Mouse (Mus musculus) heart, embryonic 14.5 days (tissue): Measurements from ENCODE around the gene Hsd17b6. TPM values are rescaled to one million over a fixed set of nuclear protein-coding genes. Genes with fewer than 3 reads are reported as not detected.

Experiments used
- ATAC-seq: fragments of 200-750 bp; cut with Nextera tagmentation; 2 replicates; pipeline ENCODE4 v1.8.0; 2017; ENCODE audit warnings: low read depth, moderate TSS enrichment; ENCODE audit not compliant: insufficient number of reproducible peaks, insufficient read depth, low FRiP score
- H3K27ac ChIP-seq, 2 experiments: fragments of 200-500 bp in 1 of 2; fragments of 300-500 bp in 1 of 2; sonication (generic) in 1 of 2; replicated peaks in 1 of 2; 2 replicates each; pipeline ENCODE4 v1.5.1; 2012 to 2014; ENCODE audit warnings: low read depth in 2 of 2, low read length in 2 of 2, control low read depth in 1 of 2, mild to moderate bottlenecking in 1 of 2, mixed read lengths in 1 of 2; ENCODE audit not compliant: control insufficient read depth in 1 of 2, insufficient read depth in 1 of 2
- H3K27me3 ChIP-seq: fragments of 300-500 bp; sonication (generic); 2 replicates; pipeline ENCODE4 v1.6.1; 2014; ENCODE audit warnings: mild to moderate bottlenecking, low read length, control low read depth; ENCODE audit not compliant: control insufficient read depth, insufficient read depth
- H3K36me3 ChIP-seq: fragments of 300-500 bp; sonication (generic); 2 replicates; pipeline ENCODE4 v1.6.1; 2014; ENCODE audit warnings: mild to moderate bottlenecking, control low read depth, low read length, mixed read lengths; ENCODE audit not compliant: control insufficient read depth, insufficient read depth
- H3K4me1 ChIP-seq, 2 experiments: fragments of 200-500 bp in 1 of 2; fragments of 300-500 bp in 1 of 2; sonication (generic) in 1 of 2; 2 replicates each; pipeline ENCODE4 v1.6.1; 2012 to 2014; ENCODE audit warnings: low read length in 2 of 2, control low read depth in 1 of 2, mixed read lengths in 1 of 2; ENCODE audit not compliant: control insufficient read depth in 2 of 2, insufficient read depth in 2 of 2
- H3K4me2 ChIP-seq: fragments of 300-500 bp; sonication (generic); 2 replicates; pipeline ENCODE4 v1.6.1; 2014; ENCODE audit warnings: mild to moderate bottlenecking, low read length
- H3K4me3 ChIP-seq, 2 experiments: fragments of 200-500 bp in 1 of 2; fragments of 300-500 bp in 1 of 2; sonication (generic) in 1 of 2; 2 replicates each; pipeline ENCODE4 v1.5.1; 2012 to 2014; ENCODE audit warnings: low read length in 2 of 2, mild to moderate bottlenecking in 2 of 2, control low read depth in 1 of 2, low read depth in 1 of 2, moderate library complexity in 1 of 2; ENCODE audit not compliant: control insufficient read depth in 1 of 2, insufficient read depth in 1 of 2
- H3K9ac ChIP-seq: fragments of 300-500 bp; sonication (generic); 2 replicates; pipeline ENCODE4 v1.6.1; 2014; ENCODE audit warnings: mild to moderate bottlenecking, low read length
- H3K9me3 ChIP-seq: fragments of 300-500 bp; sonication (generic); 2 replicates; pipeline ENCODE4 v1.6.1; 2016; ENCODE audit warnings: low read length, control low read depth; ENCODE audit not compliant: control insufficient read depth
- whole genome bisulfite sequencing: fragments of 180-500 bp; shearing (Covaris S2); extraction: QIAGEN DNeasy Blood & Tissue Kit; methylation state at CpG from one replicate; pipeline ENCODE4 v1.1.7; 2014; 5-methylcytosine and 5-hydroxymethylcytosine counted together
- polyA plus RNA-seq: library from polyadenylated mRNA; unstranded; fragments of >200 nt; fragmentation: Nextera tagmentation; extraction: Ambion mirVana; gene quantifications from 2 replicates; pipeline ENCODE4 v1.2.1, GENCODE M21; 2014

Gene Hsd17b6
- polyA plus RNA-seq, 1 experiment from 2014 or later: not detected

DNA sequence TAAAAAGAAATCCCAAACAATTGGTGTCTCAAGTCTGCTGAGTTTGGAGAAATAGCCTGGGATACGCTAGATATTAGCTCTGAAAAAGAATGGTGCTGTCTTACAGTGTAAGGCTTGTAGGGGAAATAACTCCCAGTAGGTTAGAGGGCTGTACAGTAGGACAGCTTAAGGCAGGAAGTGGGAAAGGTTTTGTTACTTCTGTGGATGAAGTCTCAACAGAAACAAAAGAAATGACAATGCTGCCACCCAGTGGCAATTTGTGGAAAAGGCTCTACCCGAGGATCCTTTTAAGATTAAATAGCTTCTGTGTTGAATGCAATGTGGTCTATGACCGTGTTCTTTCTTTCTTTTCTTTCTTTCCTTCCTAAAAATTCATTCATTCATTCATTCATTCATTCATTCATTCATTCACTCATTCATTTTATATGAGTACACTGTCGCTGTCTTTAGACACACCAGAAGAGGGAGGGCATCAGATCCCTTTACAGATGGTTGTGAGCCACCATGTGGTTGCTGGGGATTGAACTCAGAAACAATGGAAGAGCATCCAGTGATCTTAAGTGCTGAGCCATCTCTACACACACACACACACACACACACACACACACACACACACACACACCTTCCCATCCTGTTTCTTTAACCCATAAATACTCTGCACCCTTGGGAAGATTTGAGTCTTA lies 937 bp upstream of the Hsd17b6 start:
- H3K4me2 ChIP-seq: no peak overlapping the region
- H3K9ac ChIP-seq: no peak overlapping the region
- H3K36me3 ChIP-seq: no peaks in the 10 kb centered on the region
- no peak overlapping the region for H3K4me3 ChIP-seq
- H3K9me3 ChIP-seq: no peaks in the 10 kb centered on the region
- no peak for ATAC-seq
- H3K27me3 ChIP-seq: no peaks in the 10 kb centered on the region
- 3% methylated on average over 4 of the region's 4 CpGs for WGBS
- no peaks in the 10 kb centered on the region for H3K4me1 ChIP-seq
- H3K27ac ChIP-seq: no peak overlapping the region

DNA sequence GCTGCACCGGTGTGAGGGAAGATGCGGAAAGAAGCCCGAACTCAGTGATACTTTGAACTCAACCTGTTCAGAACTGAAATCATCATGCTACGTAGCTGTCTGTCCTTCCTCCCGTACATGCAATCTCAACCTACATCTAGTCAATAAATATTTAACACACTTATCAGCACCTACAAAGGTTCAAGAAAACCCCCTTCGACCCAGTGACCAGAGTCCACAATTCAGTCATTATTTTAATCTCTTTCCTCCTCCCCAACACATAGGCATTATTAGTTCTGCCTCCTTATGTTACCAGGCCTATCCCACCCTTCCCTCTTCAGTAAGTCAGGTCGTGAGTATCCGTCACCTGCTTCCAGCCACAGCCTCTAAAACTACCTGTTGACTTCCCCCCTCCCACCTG lies 1.9 kb downstream of the Hsd17b6 start:
- Histone ChIP-seq H3K9ac (no peak overlapping the region), H3K4me1 (no peaks in the 10 kb centered on the region), H3K27me3 (no peaks in the 10 kb centered on the region), H3K36me3 (no peaks in the 10 kb centered on the region), H3K4me2 (no peak overlapping the region), H3K27ac (no peak overlapping the region), H3K9me3 (no peaks in the 10 kb centered on the region), H3K4me3 (no peak overlapping the region)
- 82% methylated on average over 8 of the region's 8 CpGs for WGBS
- no peak for ATAC-seq

DNA sequence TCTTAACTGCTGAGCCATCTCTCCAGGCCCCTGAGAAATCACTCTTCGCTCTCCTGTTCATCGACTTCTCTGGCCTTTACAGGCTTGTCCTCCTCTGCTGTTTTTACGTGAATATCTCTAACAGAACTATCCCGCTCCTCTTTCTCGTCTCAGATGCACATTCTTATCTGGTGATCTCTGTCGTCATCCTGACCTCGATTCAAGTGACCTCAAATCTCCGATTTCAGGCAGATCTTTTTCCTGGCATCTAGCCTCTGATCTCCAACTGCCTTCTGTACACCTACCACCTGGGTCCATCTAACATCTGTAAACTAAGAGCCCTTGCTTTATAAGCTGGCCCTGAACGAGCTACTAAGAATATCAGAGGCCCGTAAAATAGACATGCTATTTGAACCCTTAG lies 2.5 kb downstream of the Hsd17b6 start:
- no peak for ATAC-seq
- no peaks in the 10 kb centered on the region for H3K36me3 ChIP-seq
- H3K4me2 ChIP-seq: no peak overlapping the region
- H3K9me3 ChIP-seq: no peaks in the 10 kb centered on the region
- 70% methylated on average over 10 of the region's 10 CpGs for WGBS
- no peaks in the 10 kb centered on the region for H3K27me3 ChIP-seq
- H3K9ac ChIP-seq: no peak overlapping the region
- H3K4me3 ChIP-seq: no peak overlapping the region
- no peak overlapping the region for H3K27ac ChIP-seq
- no peaks in the 10 kb centered on the region for H3K4me1 ChIP-seq

- H3K4me2 ChIP-seq: no peak overlapping the region
- H3K27ac ChIP-seq: no peak overlapping the region
- no peak overlapping the region for H3K9ac ChIP-seq
- no peak overlapping the region for H3K4me3 ChIP-seq
- H3K9me3 ChIP-seq: 0 out of 2 replicates have a peak, but pooled peaks cover 1% of the 10 kb centered on the region
- no peak for ATAC-seq
- no peaks in the 10 kb centered on the region for H3K4me1 ChIP-seq
- no peaks in the 10 kb centered on the region for H3K36me3 ChIP-seq
- no peaks in the 10 kb centered on the region for H3K27me3 ChIP-seq
- 73% methylated on average over 3 of the region's 3 CpGs for WGBS
Observed at GRCm38 (mm10) chr10:128003281-128003801, 4.1 kb downstream of the Hsd17b6 start.

DNA sequence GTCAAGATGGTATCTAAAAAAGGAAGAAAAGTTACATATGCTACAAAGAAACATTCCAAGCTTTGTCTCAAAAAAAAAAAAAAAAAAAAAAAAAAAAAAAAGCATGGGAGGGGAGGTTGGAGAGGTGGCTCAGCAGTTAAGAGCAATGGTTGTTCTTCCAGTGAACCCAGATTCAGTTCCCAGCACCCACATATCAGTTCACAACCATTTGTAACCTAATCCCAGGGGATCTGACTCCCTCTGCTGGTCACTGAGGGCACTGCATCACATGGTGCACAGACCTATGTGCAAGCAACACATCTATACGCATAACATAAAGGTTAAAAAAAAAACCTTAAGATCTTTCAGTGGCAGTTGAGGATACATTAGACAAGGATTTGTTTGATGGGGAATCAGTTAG lies 9.2 kb downstream of the Hsd17b6 start:
- Histone ChIP-seq H3K4me3 (no peak overlapping the region), H3K4me1 (no peaks in the 10 kb centered on the region), H3K9ac (no peak overlapping the region), H3K27ac (no peak overlapping the region), H3K9me3 (0 out of 2 replicates have a peak, but pooled peaks cover 6% of the 10 kb centered on the region), H3K36me3 (no peaks in the 10 kb centered on the region), H3K4me2 (no peak overlapping the region), H3K27me3 (no peaks in the 10 kb centered on the region)
- 89% methylated on average over 1 of the region's 1 CpGs for WGBS
- no peak for ATAC-seq

GRCm38 (mm10) chr10:127996690-127997089 lies 10.7 kb downstream of the Hsd17b6 start:
- H3K4me3 ChIP-seq: no peak overlapping the region
- H3K27me3 ChIP-seq: no peaks in the 10 kb centered on the region
- no peaks in the 10 kb centered on the region for H3K4me1 ChIP-seq
- no peak overlapping the region for H3K27ac ChIP-seq
- H3K4me2 ChIP-seq: no peak overlapping the region
- no peak overlapping the region for H3K9ac ChIP-seq
- no peak for ATAC-seq
- 0 out of 2 replicates have a peak, but pooled peaks cover 6% of the 10 kb centered on the region for H3K9me3 ChIP-seq
- H3K36me3 ChIP-seq: no peaks in the 10 kb centered on the region
- 89% methylated on average over 3 of the region's 3 CpGs for WGBS

DNA sequence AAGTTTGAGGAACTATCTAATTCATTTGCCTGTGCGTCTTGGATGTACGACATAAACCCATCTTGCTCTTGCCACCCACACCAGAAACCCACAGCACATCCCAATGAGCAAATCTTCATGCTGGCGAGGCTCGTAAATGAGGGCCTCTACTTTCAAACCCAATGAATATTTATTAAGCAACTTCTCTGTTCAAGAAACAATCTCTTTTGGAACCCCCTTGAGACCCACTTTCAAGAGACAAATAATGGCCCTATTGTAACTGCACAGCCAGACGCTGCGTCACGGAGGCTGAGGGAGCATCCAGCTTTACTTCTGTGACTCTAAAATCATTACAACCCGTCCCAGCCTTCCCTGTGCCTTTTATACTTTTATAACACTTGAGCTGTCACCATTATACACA lies 21.8 kb downstream of the Hsd17b6 start:
- no peak overlapping the region for H3K4me2 ChIP-seq
- no peak overlapping the region for H3K4me3 ChIP-seq
- H3K9ac ChIP-seq: no peak overlapping the region
- WGBS: 73% methylated on average over 8 of the region's 8 CpGs
- H3K4me1 ChIP-seq: no peaks in the 10 kb centered on the region
- no peaks in the 10 kb centered on the region for H3K36me3 ChIP-seq
- H3K27me3 ChIP-seq: no peaks in the 10 kb centered on the region
- no peaks in the 10 kb centered on the region; the same call in 1 of the 2 replicates for H3K9me3 ChIP-seq
- ATAC-seq: no peak
- H3K27ac ChIP-seq: no peak overlapping the region

GRCm38 (mm10) chr10:127984650-127985049 lies 22.8 kb downstream of the Hsd17b6 start:
- no peaks in the 10 kb centered on the region; the same call in 1 of the 2 replicates for H3K9me3 ChIP-seq
- no peaks in the 10 kb centered on the region for H3K36me3 ChIP-seq
- H3K4me1 ChIP-seq: no peaks in the 10 kb centered on the region
- no peak overlapping the region for H3K4me2 ChIP-seq
- no peak overlapping the region for H3K27ac ChIP-seq
- no peak overlapping the region for H3K4me3 ChIP-seq
- WGBS: 75% methylated on average over 5 of the region's 5 CpGs
- no peak overlapping the region for H3K9ac ChIP-seq
- no peak for ATAC-seq
- H3K27me3 ChIP-seq: no peaks in the 10 kb centered on the region
